Mouse (Mus musculus): ENCODE data around the gene Dennd2c.

Gene Dennd2c

GRCm38 (mm10) chr3:103123636-103124035 is 21.2 kb downstream of the Dennd2c start:
- DNase-seq = no peak

DNA sequence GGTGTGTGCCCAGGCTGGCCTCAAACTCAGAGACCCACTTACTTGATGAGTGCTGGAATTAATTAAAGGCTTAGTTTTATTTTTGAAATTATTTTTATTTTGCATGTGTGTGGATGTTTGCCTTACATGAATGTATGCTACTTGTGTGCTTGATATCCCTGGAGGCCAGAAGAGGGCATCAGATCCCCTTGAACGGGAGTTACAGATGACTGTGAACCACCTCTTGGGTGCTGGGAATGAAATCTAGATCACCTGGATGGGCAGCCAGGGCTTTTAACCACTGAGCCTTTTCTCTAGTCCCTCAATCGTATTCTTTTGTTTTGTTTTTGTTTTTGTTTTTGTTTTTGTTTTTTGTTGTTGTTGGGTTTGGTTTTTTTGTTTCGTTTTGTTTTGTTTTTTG is 23.7 kb downstream of the Dennd2c start:
- no peak for DNase-seq

DNA sequence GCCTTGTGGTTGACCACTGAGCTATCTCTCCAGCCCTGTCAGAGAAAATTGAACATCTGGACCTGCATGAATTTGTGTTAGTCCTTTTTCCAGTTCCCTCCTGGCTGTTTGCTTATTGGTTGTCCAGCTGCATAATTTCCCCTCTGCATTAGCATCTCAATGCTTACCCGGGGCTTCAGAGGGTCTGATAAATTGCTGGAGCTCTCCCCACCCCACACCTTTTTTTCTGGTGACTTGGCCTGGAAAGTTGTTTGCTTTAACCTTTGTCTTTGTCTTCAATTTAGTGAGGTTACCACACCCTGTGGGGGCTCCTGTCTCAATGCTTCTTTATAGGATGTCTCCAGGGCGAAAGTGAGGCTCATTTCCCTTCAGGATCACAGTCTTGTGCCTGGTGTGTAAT is 24.8 kb downstream of the Dennd2c start:
- DNase-seq = no peak

- no peak for DNase-seq
These were observed 25.3 kb downstream of the Dennd2c start for GRCm38 (mm10) chr3:103127721-103128120.

DNA sequence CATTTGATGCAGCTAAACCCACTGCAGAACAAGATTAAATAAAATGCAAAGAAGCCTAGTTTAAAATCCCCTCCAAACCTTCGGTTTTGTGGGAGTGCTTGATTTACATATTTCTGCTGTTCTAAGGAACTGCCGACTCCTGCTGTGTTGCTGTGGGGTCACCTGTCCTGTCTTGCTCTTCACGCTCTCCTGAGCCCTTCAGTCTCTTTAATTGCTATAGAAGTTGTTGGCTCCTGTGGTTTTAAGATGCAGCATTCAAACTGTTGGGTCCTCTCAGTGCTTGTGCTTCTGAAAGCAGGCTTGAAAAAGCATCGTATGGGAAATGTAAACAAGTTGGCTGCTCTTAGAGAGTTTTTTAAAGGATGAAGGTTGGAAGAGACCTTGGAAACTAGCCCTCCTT is 25.8 kb downstream of the Dennd2c start:
- DNase-seq = no peak

DNA sequence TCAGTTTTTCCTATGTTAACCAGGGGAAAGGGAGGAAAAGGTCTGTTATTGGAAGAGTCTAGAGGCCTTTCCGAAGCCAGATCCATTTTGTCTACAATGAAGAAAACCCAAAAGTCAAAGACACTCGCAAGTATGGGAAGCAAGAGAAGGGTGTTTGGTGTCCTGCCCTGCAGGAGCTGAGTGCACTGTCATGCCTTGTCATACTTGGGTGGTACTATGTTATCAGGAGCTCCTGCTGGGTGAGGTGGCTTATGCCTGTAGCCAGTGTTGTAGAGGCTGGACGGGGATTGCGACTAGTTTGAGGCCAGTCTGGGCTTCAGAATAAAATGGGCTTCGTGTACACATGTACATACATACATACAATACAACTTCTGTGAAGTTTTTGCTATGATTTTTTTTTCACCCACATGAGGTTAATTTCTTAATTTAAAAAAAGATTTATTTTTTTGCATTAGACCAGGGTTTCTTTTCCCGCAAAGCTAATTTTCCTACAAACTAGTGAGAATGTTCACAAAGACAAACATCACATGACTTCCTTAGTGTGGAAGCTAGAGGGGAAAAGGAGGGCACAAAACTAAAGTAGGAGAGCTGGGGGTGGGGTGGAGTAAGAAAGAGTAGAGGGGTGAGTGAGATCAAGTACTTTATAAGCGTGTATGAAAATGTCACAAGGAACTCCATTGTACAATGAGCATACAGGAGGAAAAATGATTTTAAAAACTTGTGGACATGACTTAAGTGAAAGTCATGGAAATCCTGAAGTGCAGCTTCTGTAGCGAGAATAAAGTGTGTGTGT is 27.2 kb downstream of the Dennd2c start:
- DNase-seq = no peak

GRCm38 (mm10) chr3:103130236-103130751 is 27.9 kb downstream of the Dennd2c start:
- DNase-seq = no peak

GRCm38 (mm10) chr3:103133098-103133497 is 30.7 kb downstream of the Dennd2c start:
- DNase-seq = no peak

- no peak for DNase-seq
These were observed 34.1 kb downstream of the Dennd2c start for GRCm38 (mm10) chr3:103136414-103137077.

DNA sequence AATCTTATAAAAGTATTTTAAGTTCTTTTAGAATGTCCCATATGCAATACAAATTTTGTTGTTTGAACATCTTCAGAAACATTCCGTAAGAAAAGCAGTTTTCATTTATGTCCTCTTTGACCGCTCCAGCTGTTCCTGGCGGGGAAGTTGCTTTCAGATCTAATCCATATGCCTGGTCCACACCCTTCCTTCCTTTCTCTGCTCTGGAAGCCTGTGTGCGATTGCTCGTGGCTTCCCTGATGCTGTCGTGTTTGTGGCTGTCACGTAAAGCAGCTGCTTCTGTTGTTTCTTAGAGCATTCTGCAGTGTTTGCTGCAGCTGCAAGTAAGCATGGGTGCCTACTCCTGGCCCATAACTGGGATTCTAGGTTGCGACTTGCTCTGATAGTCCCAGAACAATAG is 36.6 kb downstream of the Dennd2c start:
- no peak for DNase-seq

- peak; percentile 15 for DNase-seq
These were observed 37.9 kb downstream of the Dennd2c start for GRCm38 (mm10) chr3:103140095-103140838.

DNA sequence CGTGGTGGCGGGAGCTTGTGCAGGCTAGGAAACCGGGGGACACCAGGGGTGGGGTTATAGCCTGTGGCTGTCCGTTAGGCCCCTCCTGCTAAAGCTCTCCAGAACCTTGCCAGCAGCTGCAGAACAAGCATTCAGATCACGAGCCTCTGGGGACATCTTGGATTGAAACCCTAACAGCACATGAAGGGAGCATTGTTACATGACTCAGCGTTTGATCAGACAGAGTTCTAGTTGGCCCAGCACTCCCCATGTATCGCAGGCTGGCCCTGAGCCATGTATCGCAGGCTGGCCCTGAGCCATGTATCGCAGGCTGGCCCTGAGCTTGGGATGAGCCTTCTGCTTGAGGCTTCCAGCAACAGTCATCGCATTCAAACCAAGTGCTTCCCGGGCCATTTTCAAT is 38.9 kb downstream of the Dennd2c start:
- DNase-seq = no peak

- no peak for DNase-seq
These were observed 40.0 kb downstream of the Dennd2c start for GRCm38 (mm10) chr3:103142366-103142765.

GRCm38 (mm10) chr3:103145336-103145735 is 42.9 kb downstream of the Dennd2c start:
- no peak for DNase-seq

DNA sequence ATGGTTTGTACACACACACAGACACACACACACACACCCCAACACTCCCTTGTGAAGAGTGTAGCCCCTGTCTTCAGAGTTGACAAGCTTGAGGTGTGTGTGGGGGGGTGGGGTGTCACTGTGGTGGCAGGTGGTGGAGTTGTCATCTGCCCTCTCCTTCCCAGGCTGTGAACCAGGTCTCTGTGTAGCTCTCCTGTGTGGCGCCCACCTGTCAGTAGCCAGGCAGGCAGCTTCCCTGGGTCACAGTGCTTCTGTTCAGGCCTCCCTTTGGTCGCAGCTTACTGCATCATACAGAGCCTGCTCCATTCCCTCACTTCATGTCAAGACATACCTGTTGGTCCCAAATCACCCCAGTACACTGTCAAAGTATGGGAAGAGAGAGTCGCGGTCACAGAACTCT is 43.4 kb downstream of the Dennd2c start:
- DNase-seq = no peak

- no peak for DNase-seq
These were observed 44.1 kb downstream of the Dennd2c start for GRCm38 (mm10) chr3:103146330-103147166.

- no peak for DNase-seq
These were observed 45.4 kb downstream of the Dennd2c start for GRCm38 (mm10) chr3:103147775-103148174.

DNA sequence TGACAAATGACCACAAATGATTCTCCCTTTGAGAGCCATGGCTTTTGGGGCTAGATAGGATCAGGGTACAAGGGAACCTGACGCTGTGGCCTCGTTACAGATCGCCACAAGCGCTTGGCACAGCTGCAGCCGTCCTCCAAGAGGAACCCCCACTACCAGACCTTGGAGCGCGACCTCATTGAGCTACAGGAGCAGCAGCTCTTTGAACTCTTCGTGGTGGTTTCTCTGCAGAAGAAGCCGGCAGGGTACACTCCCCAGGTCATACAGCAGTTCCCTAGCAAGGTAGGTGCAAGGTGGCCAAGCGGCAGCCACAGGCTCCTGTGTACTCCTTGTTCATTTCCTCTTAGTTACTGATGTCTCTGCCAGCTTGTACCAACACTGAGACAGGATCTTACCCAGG is 46.5 kb downstream of the Dennd2c start:
- DNase-seq = no peak

GRCm38 (mm10) chr3:103153761-103154160 is 51.4 kb downstream of the Dennd2c start:
- DNase-seq = no peak

DNA sequence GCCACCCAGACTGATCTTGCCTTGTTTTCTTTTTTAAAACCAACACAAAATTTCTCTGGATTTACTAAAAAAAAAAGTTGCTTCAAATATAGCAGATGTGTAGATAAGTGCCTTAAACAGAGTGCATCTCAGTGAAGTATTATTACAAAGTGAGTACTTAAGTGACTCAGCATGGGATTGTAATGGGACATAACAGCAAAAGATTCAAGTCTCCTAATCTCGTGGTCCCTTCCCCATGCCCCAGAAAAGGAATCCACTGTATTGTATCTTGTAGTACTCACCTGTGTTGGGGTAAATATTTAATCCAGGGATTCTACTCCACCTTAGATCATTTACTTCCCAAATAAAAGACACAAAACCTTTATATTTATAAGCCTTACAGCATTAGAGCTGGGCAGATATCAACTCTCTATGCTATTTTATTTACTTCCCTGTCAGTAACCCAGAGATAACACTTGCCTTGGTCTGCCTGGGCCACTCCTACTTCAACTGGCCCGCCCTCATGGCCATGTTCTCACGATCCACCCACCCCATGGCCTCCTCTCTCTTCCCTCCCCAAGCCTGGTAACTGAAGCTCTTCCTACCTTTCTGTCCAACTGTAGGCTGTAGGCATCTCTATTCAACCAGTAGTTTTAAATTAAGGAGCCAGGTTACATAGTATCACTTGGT is 57.0 kb downstream of the Dennd2c start:
- DNase-seq = no peak

DNA sequence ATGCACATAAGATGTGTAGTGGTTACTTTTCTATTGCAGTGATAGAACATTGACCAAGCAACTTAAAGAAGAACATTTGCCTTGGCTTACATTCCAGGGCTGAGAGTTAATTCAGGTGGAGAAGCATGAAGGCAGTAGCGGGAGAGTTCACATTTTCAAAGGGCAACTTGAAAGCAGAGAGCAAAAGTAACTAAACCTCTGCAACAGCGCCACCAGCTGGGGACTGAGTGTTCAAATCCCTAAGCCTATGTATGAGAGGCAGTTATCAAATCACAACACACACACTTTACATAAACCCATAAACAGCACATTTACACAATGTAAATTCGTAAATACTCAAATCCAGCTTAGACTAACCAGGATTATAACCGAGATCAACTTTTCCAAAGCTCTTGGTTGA is 67.4 kb downstream of the Dennd2c start:
- peak; percentile 82 for DNase-seq

Measured in right cerebral cortex, adult 18-20 months (tissue).